Mouse (Mus musculus) thymus, postnatal 14 days (tissue): ENCODE measurements at regions not wholly inside any gene's neighbourhood (a gene's known extent, or its start where the extent isn't known, plus 50 kb on each side); places are given as distances from the start of the nearest gene placed in this dataset.

Experiments
- DNase-seq: peaks from one replicate; pipeline ENCODE4 v3.0.0; 2021

DNA sequence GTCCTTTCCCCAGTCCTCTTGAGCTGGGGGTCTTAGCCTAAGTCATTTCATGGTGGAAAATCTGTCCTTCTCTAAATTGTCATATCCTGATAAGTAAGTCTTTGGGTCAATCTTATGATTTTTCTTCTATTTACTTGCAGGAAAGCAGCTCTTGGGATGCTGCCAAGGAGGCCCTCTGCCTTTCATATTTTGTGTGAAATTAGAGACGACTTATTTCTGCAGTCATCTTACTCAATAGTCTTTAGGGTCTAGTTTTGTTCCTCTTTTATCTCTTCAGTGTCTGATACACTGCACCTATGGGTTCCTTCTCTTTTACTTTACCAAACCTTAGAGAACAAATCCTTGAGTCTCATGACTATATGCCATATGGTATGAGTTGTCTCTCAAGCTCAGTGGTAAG, 196.0 kb upstream of the Jun start:
- no peak for DNase-seq

DNA sequence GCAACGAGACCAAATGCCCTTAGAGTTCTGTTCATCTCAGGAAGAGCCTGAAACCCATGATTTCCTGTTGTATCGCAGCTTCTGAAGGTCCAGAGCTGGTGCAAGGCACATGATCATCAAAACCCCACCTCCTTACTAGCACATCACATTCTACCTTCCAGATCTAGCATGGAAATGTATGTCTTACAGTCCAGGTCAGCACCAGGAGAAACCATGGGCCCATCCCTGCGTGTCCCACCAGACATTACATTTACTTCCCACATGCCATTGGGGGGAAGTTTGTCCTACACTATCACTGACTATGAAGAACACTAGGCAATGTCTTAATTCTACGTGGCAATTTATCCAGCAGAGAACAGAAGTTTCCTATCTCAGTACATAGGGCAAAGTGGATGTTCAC, 197.0 kb upstream of the Jun start:
- DNase-seq: no peak

GRCm38 (mm10) chr4:95250083-95250482, 198.1 kb upstream of the Jun start:
- DNase-seq: no peak

- DNase-seq: no peak
Observed at GRCm38 (mm10) chr4:95269766-95270165, 217.7 kb upstream of the Jun start.

DNA sequence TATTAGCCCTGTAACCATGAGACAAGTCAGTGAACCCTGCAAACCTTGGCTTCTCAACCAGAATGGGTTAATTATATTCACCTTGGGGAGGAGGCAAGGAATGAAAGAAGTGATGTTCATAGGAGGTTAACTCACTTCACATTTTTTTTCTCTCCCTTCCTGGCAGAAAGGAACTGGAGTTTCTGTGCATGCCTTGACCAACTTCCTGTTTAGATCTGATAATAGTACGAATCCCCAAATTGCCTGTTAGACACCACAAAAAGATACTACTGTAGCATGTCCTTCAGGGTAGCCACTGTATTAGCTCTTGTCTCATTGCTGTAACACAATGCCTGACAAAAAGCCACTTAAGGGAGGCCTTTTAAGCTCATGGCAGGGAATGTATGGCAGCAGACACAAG, 218.4 kb upstream of the Jun start:
- no peak for DNase-seq

GRCm38 (mm10) chr4:95276231-95276630, 224.2 kb upstream of the Jun start:
- DNase-seq: no peak

DNA sequence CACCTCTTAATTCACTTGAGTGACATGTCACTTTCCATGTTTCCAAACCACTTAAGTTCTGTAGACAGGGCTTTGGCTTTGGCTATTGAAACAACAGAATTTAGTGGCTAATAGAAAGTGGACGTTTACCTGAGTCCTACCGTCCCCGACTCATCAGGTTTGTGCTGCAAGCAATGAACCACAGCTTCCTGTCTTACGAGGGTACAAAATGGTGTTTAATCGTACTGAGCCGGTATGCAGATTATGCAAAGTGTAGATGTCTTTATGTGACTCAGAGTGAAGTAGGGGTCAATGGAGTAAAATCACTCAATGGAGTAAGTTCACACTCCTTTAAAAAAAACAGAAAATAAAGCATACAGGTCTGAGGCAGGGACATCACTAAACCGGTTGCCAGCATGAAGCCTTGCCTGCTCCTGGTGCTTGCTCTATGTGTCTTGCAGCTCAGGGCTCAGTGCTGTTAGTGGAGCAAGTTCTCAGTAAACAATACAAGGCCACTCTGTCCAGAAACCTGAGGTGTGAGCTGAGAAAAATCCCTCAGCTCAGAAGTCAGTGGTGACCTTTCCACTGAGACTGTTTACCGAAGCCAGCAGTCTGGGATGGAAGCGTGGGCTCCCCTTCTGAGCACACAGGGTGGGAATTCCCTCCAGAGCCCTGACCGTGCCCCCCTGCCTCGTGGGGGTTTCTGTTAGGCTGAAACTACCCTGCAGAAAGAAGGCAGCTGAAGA, 226.1 kb upstream of the Jun start:
- no peak for DNase-seq

DNA sequence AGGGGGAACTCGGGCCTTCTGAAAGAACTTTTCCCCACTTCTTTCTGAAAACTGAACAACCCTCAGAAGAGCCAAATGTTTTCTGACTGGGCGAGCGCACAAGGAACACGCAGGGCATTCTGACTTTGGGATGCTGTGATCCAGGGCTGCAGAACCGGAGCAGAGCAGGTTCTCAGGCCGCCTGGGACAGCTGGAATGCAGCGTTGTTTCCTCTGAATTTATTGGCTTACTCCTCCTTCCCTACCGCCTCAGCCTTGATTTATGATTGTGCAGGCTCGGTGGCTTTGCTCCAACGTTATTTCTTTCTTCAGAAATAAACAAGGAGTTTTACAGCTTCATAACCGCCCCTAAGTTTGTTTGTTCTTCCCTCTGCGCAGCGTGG, 226.7 kb upstream of the Jun start:
- no peak for DNase-seq

DNA sequence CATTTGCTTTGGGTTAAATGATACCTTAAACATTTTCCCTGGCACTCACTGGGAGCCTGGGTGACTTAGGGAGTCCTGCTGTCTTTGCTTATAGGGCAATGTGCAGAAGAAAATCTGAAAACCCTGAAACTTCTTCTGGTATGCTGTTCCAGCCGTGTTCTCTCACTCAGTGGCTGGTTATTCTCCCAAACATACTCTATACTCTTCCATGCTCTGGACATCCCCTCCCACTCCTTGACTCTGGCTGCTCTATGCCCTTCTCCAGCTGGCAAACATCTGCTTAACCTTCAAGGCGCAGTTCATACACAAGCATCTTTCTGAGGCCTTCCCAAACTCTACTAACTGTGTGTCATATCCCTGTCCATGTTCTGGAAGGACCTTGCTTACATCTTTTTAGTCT, 227.2 kb upstream of the Jun start:
- DNase-seq: no peak

- no peak for DNase-seq
Observed at GRCm38 (mm10) chr4:95282083-95282482, 230.1 kb upstream of the Jun start.

GRCm38 (mm10) chr4:95283789-95284188, 231.8 kb upstream of the Jun start:
- DNase-seq: no peak

GRCm38 (mm10) chr4:95284192-95284591, 232.2 kb upstream of the Jun start:
- DNase-seq: no peak

GRCm38 (mm10) chr4:95284696-95285095, 232.7 kb upstream of the Jun start:
- DNase-seq: no peak

DNA sequence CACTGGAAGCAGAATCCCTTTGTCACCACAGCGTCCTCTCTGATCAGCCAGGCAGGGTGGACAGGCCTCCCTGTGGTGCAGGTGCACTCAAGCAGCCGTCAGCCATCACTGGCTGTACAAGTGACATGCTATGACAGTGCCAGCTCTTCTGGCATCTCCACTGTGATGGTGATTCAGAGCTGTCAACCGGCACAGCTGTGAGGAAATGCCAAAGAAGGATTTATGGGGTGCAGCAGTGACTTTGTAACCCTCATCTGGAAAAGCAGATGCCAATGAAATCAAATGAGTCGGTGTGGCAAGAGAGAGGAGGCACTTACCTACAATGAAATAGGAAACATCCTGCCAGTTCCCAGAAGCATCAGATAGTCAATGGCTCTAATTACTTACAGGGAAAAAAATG, 238.3 kb upstream of the Jun start:
- DNase-seq: no peak

DNA sequence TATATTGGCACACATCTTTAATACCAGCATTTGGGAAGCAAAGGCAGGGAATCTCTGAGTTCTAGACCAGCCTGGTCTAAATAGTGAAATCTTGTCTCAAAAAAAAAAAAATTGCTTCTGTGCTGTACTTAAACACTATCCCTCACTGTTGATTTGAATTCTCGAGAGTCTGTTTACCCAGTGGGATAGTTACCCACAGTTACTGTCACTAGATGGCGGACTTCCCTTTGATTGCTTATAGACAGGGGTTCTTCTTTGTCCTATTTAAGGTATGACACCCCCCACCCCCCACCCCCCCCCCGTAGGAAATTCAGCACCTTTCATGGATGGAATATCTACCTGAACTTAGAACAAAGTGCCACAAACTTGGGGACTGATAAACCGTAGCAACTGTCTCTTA, 242.1 kb upstream of the Jun start:
- peak; percentile 16 for DNase-seq

GRCm38 (mm10) chr4:95301907-95302306, 249.9 kb upstream of the Jun start:
- DNase-seq: no peak

DNA sequence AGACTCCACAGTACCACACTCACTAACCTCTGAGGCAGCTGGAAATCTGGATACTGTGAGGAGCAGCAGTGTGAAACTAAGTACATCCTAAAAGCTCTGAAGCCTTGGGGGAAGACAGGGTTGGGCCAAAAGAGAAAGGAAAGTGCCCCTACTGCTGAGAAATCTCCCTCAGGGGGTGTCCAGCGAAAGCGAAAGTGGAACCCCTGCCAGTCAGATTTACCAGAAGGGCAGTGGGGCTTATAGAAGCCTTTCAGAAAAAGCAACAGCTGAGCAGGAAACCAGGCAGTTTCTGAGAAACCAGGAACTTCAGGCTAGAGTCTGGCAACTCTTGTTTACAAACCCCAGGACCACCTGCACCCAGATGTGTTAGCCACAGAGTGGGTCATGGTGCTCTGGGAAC, 251.3 kb upstream of the Jun start:
- peak; percentile 36 for DNase-seq

GRCm38 (mm10) chr4:95304006-95304405, 252.0 kb upstream of the Jun start:
- DNase-seq: no peak

DNA sequence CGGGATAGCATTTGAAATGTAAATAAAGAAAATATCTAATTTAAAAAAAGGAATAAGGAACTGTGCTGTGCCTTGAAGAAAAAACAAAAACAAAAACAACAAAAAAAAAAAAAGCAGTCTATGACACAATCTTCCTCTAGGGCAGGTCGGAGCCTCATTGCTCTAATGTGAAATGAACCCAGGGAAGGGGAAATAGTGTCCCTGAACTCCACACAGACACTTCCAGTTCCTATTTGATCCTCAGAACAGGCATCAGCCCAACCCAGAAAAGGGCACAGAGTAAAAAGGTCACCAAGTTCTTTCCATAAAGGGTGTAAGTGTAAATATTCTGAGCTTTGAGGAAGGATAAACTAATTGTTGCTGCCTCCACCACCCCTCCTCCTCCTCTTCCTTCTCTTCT, 250.2 kb upstream of the Fggy start:
- DNase-seq: no peak

DNA sequence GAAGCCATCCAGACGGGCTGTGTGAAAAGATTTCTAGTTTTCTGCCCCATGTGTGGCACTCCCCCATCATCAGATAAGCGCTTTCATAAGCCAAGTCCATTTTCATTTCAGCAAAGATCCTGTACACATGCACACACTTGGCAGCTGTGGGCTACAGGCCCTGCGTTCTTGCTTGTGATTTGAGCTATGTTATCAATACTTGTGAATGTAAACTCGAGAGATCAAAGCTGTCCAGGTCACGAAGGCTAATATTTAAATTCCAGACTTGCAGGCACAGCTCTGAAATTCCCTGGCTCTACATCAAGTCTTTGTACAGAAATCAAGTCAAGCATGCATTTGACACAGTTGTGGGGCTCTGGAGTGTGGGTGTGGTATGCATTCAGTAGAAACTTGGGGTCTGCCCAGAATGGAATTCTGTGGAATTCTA, 248.8 kb upstream of the Fggy start:
- no peak for DNase-seq

GRCm38 (mm10) chr4:95310410-95310809, 246.9 kb upstream of the Fggy start:
- DNase-seq: no peak

DNA sequence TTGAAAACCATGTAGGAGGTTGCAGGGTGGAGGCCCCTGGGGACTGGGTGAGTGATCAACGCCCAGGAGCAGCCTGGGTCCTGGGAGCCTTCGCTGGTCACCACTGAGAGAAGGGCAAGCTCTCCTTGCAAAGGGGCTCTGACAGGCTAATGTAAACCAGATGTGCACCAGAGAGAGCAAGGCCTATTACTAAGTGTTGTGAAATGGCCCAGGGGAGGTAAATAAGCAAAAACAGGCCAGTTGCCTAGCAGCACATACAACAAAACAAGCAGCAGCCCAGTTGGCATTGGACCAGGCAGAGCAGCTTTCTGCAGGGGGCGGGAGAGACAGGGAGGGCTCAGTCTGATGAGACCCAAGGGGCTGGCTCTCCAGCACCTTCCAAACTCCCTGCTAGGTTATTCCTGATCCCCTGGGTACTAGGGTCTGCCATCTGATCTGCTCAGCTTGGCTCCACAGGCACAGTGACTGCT, 239.5 kb upstream of the Fggy start:
- no peak for DNase-seq

DNA sequence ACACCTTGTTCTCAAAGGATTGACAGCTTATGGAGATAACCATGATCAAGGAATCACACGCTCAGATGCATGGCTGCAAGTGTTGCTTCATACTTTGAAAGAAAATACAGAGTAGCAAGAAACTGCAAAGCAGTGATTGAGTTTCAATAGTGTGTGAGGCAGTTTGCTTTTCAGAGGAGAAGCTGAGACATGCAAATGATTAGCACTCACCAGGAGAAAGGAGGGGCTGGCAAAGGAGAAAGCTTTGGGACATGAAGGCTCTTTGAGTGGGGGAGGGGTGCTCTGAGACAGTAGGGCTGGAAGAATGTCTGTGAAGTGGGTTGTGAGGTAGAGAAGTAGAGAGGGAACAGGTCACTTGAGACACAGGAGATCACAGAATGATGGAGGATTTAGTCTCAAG, 238.7 kb upstream of the Fggy start:
- DNase-seq: no peak

DNA sequence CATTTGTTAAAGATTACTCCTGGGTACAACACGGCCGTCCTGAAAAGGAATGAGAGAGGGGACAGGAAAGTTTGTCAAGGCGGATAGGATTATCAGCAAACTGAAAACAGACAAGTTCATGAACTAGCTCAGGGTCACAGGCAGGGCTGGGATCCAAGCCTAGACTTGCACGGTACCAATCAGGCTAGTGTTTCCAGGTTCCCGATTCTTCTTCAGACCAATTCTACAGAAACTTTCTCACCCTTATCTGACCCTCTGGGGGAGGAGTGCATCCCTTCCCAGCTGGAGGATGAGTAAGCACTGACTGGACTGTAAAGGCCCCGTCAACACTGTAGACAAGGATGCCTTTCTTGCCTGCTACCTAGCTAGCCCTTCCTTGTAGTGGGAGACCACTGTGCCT, 238.3 kb upstream of the Fggy start:
- no peak for DNase-seq

GRCm38 (mm10) chr4:95325861-95326260, 231.4 kb upstream of the Fggy start:
- DNase-seq: no peak
